Mouse (Mus musculus) neural tube, embryonic 14.5 days (tissue): Measurements from ENCODE around the gene Ryr1. TPM values are rescaled to one million over a fixed set of nuclear protein-coding genes. Genes with fewer than 3 reads are reported as not detected.

Source experiments
- ATAC-seq: fragments of 200-750 bp; cut with Nextera tagmentation; 2 replicates; pipeline ENCODE4 v1.8.0; 2017; ENCODE audit warnings: low read depth, mild to moderate bottlenecking, moderate TSS enrichment, moderate library complexity
- H3K27ac ChIP-seq: fragments of 300-500 bp; sonication (generic); 2 replicates; pipeline ENCODE4 v1.5.1; 2014; ENCODE audit warnings: low read depth, mild to moderate bottlenecking, control low read depth, low read length, moderate library complexity, mixed read lengths
- H3K27me3 ChIP-seq: fragments of 300-500 bp; sonication (generic); 2 replicates; pipeline ENCODE4 v1.6.1; 2014; ENCODE audit warnings: low read length; ENCODE audit not compliant: control insufficient read depth, insufficient read depth
- H3K36me3 ChIP-seq: fragments of 300-500 bp; sonication (generic); 2 replicates; pipeline ENCODE4 v1.6.1; 2014; ENCODE audit warnings: low read length, mixed read lengths; ENCODE audit not compliant: control insufficient read depth, insufficient read depth
- H3K4me1 ChIP-seq: fragments of 300-500 bp; sonication (generic); 2 replicates; pipeline ENCODE4 v1.6.1; 2014; ENCODE audit warnings: low read length; ENCODE audit not compliant: control insufficient read depth, insufficient read depth
- H3K4me2 ChIP-seq: fragments of 300-500 bp; sonication (generic); 2 replicates; pipeline ENCODE4 v1.6.1; 2014; ENCODE audit warnings: mild to moderate bottlenecking, low read depth, low read length, control low read depth
- H3K4me3 ChIP-seq: fragments of 300-500 bp; sonication (generic); 2 replicates; pipeline ENCODE4 v1.5.1; 2014; ENCODE audit warnings: low read depth, low read length, control low read depth, mixed read lengths
- H3K9ac ChIP-seq: fragments of 300-500 bp; sonication (generic); replicated peaks from 2 replicates; pipeline ENCODE4 v1.6.1; 2014; ENCODE audit warnings: low read depth, mild to moderate bottlenecking, control low read depth, low read length, mixed read lengths
- H3K9me3 ChIP-seq: fragments of 300-500 bp; sonication (generic); 2 replicates; pipeline ENCODE4 v1.6.1; 2016; ENCODE audit warnings: low read length; ENCODE audit not compliant: control insufficient read depth
- WGBS: fragments of 180-500 bp; shearing (Covaris S2); extraction: QIAGEN DNeasy Blood & Tissue Kit; methylation state at CpG from one replicate; pipeline ENCODE4 v1.1.7; 2014; 5-methylcytosine and 5-hydroxymethylcytosine counted together
- polyA plus RNA-seq: library from polyadenylated mRNA; unstranded; fragments of >200 nt; fragmentation: Nextera tagmentation; extraction: Ambion mirVana; gene quantifications from 2 replicates; pipeline ENCODE4 v1.2.1, GENCODE M21; 2014

Gene Ryr1
- polyA plus RNA-seq, 1 experiment from 2014 or later: 11.6 TPM

- Histone ChIP-seq H3K4me2 (no peak overlapping the region), H3K9me3 (no peaks in the 10 kb centered on the region), H3K27me3 (no peaks in the 10 kb centered on the region), H3K36me3 (no peaks in the 10 kb centered on the region), H3K9ac (no peak overlapping the region), H3K27ac (no peak overlapping the region), H3K4me3 (no peak overlapping the region), H3K4me1 (no peaks in the 10 kb centered on the region)
- 92% methylated on average over 12 of the region's 12 CpGs for WGBS
- no peak for ATAC-seq
Measured at GRCm38 (mm10) chr7:29101286-29102017, 23.5 kb downstream of the Ryr1 start.

- no peak for ATAC-seq
- no peak overlapping the region for H3K4me2 ChIP-seq
- H3K4me3 ChIP-seq: no peak overlapping the region
- 88% methylated on average over 16 of the region's 16 CpGs for WGBS
- H3K9me3 ChIP-seq: no peaks in the 10 kb centered on the region
- H3K4me1 ChIP-seq: no peaks in the 10 kb centered on the region
- H3K36me3 ChIP-seq: no peaks in the 10 kb centered on the region
- H3K9ac ChIP-seq: no peak overlapping the region
- no peaks in the 10 kb centered on the region for H3K27me3 ChIP-seq
- no peak overlapping the region for H3K27ac ChIP-seq
Measured at GRCm38 (mm10) chr7:29097131-29097530, 27.8 kb downstream of the Ryr1 start.

- no peaks in the 10 kb centered on the region for H3K4me1 ChIP-seq
- no peak overlapping the region for H3K27ac ChIP-seq
- H3K27me3 ChIP-seq: no peaks in the 10 kb centered on the region
- H3K4me3 ChIP-seq: no peak overlapping the region
- H3K36me3 ChIP-seq: no peaks in the 10 kb centered on the region
- no peak overlapping the region for H3K9ac ChIP-seq
- no peak for ATAC-seq
- H3K9me3 ChIP-seq: no peaks in the 10 kb centered on the region
- 82% methylated on average over 6 of the region's 6 CpGs for WGBS
- H3K4me2 ChIP-seq: no peak overlapping the region
Measured at GRCm38 (mm10) chr7:29088817-29089216, 36.2 kb downstream of the Ryr1 start.

DNA sequence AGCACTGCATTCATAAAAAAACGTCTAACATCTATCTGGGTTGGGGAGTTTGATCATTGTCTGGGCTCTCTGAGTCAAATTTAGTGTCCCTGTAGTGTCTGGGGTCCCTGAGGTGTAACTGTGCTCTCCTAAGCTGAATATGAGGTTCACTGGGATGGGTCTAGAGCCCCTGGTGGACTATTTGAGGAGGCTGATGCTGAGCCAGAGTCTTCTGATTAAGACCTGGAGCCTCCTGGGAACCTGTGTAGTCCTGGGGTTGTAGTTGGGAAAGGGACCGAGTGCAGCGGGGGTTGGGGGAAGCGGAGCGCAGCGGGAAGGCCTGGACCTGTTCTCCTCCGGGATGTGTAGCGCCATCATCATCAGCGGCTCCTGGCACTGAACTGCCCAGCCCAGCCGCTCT is 38.1 kb downstream of the Ryr1 start:
- Histone ChIP-seq H3K4me2 (no peak overlapping the region), H3K27me3 (no peaks in the 10 kb centered on the region), H3K4me1 (no peaks in the 10 kb centered on the region), H3K4me3 (no peak overlapping the region), H3K36me3 (no peaks in the 10 kb centered on the region), H3K9me3 (no peaks in the 10 kb centered on the region), H3K9ac (no peak overlapping the region), H3K27ac (no peak overlapping the region)
- 93% methylated on average over 10 of the region's 10 CpGs for WGBS
- ATAC-seq: no peak

DNA sequence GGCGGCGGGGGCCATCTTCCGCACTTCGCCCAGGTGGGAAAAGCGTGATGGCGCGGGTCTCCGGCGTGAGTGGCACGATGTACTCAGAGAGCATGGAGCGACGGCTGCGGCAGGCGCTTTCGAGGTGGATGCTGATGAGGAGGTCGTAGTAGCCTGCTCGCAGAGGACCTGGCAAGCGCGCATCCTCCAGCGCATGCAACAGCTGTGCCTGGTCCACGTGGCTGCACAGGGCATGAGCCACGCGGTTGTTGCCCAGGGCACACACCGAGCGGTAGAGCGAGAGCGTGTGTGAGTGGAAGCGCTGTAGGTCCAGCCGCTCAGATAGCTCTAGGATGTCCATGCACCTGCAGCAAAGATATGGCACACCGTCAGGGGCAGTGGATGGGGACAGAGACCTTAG is 39.0 kb downstream of the Ryr1 start:
- H3K9ac ChIP-seq: no peak overlapping the region
- 89% methylated on average over 30 of the region's 30 CpGs for WGBS

DNA sequence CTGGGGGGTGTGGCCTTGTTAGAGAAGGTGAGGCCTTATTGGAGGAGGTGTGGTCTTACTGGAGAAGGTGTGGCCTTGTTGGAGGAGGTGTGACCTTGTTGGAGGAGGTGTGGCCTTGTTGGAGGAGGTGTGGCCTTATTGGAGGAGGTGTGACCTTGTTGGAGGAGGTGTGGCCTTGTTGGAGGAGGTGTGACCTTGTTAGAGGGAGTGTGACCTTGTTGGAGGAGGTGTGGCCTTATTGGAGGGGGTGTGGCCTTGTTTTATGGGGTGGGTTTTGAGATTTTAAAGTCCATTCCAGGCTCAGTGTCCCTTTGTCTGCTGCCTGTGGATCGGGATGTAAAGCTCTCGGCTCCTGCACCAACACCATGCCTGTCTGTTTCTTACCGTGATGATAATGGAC is 40.6 kb downstream of the Ryr1 start:
- ATAC-seq: no peak
- no peak overlapping the region for H3K4me3 ChIP-seq
- 90% methylated on average over 3 of the region's 3 CpGs for WGBS
- no peak overlapping the region for H3K4me2 ChIP-seq
- H3K27ac ChIP-seq: no peak overlapping the region
- H3K4me1 ChIP-seq: no peaks in the 10 kb centered on the region
- no peak overlapping the region for H3K9ac ChIP-seq
- no peaks in the 10 kb centered on the region for H3K36me3 ChIP-seq
- no peaks in the 10 kb centered on the region for H3K9me3 ChIP-seq
- H3K27me3 ChIP-seq: no peaks in the 10 kb centered on the region

More for the DNA sequence above, 39.0 kb downstream of the Ryr1 start:
- Histone ChIP-seq H3K4me3 (no peak overlapping the region), H3K27me3 (no peaks in the 10 kb centered on the region), H3K9me3 (no peaks in the 10 kb centered on the region), H3K27ac (no peak overlapping the region), H3K4me1 (no peaks in the 10 kb centered on the region), H3K36me3 (no peaks in the 10 kb centered on the region), H3K4me2 (no peak overlapping the region)
- ATAC-seq: no peak

DNA sequence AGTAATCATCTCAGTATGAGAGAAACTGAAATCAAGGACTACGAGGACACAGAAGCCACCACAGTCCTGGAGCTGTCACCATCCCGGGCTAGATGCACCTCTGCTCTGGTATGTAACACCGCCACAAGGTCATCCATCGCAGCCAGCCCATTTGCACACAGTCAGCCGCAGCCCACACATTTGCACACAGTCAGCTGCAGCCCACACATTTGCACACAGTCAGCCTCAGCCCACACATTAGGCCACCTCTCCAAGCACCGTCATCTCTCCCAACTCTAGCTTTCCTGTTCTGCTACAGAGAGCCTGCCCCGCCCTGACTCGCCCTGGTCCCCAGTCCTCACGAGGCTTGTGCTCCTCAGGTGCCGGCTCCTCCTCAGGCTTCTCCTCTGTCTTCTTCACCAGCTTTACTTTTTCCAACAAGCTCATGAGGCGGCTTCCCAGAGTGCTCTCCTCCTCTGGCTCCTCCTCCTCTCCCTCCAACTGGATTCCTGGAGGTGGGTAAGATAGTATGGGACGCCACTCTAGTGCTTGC is 45.5 kb downstream of the Ryr1 start:
- Histone ChIP-seq H3K27me3 (no peaks in the 10 kb centered on the region), H3K9ac (no peak overlapping the region), H3K9me3 (no peaks in the 10 kb centered on the region), H3K4me1 (no peaks in the 10 kb centered on the region), H3K27ac (no peak overlapping the region), H3K4me3 (no peak overlapping the region), H3K36me3 (no peaks in the 10 kb centered on the region), H3K4me2 (no peak overlapping the region)
- ATAC-seq: no peak
- 84% methylated on average over 12 of the region's 12 CpGs for WGBS

DNA sequence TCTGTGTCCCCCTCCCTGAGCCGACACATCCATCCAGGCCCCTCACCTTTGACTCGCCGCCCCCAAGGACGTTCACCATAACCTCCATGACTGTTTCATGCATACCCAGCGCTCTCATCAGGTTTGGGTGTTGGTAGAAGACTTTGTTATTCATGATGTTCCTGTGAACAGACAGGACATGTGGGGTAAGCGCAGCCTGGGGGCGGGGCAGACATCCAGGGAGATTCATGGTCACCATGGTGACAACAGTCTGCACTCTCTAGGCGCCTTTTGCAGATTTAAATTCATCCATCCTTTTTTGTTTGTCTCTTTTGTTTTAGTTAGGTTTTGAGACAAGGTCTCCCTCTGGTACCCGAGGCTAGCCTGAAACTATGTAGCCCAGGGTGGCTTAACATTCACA is 48.0 kb downstream of the Ryr1 start:
- Histone ChIP-seq H3K27ac (no peak overlapping the region), H3K9ac (no peak overlapping the region)
- WGBS: 68% methylated on average over 9 of the region's 9 CpGs

DNA sequence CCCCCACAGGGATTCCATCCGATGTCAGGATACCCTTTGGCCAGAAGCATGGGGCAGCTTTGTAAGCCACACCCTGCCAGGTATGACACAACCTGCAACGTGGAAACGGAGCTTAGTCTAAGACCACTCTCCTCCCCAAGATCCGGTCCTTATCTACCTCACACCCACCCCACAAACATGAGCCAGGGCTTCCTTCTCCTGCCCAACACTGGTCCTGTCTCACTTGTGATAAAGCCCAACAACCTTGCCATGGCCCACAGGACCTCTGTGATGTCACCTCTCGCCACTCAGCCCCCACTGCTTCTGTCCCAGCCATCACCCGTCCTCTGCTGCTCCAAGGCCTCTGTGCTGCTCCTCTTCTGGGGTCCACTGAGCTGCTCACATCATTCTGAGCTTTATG is 49.8 kb downstream of the Ryr1 start:
- no peak for ATAC-seq
- Histone ChIP-seq H3K27me3 (no peaks in the 10 kb centered on the region), H3K4me1 (peaks cover 13% of the 10 kb centered on the region), H3K36me3 (no peaks in the 10 kb centered on the region), H3K9me3 (no peaks in the 10 kb centered on the region), H3K9ac (no peak overlapping the region), H3K4me3 (no peak overlapping the region), H3K27ac (no peak overlapping the region), H3K4me2 (no peak overlapping the region)
- WGBS: 78% methylated on average over 6 of the region's 6 CpGs

More for the DNA sequence above, 48.0 kb downstream of the Ryr1 start:
- no peaks in the 10 kb centered on the region for H3K9me3 ChIP-seq
- H3K4me3 ChIP-seq: no peak overlapping the region
- no peak overlapping the region for H3K4me2 ChIP-seq
- no peaks in the 10 kb centered on the region for H3K4me1 ChIP-seq
- ATAC-seq: no peak
- no peaks in the 10 kb centered on the region for H3K27me3 ChIP-seq
- no peaks in the 10 kb centered on the region for H3K36me3 ChIP-seq
